In the genomic region with DNA sequence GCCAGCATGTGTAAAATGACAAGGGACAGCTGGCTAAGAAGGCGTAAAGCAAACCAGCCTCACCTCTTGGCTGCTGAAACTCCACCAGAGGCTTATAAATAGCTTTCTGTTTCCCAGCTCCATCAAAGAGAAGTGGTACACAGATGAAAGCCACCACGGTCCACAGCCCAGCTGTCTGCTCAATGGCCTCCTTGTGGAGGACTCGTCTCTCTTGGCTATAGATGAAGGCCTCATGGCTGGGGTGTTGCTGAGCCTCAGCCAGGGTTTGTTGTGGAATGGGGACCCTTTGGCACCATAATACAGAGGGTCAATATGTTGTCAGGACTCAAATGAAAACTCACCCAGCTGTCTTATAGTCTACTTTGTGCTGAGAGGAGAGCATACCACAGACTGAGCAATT, we compare ENCODE assay signal across 10 mouse cellular contexts.
DNase-seq lines count a peak whose midpoint lies in the region; ATAC-seq lines count a peak whose summit lies in the region.
"Had no signal": no experiment of that assay in that cellular context is flagged by ENCODE, and none has a peak within 500 bp of the region (broad histone marks: within the 10 kb centered on the region; RNA-seq: fewer than 3 reads in every experiment).

No protein-coding gene starts in this region.

- no peaks in the 10 kb centered on the region for H3K36me3 ChIP-seq in heart, embryonic 15.5 days
- no peaks in the 10 kb centered on the region for H3K36me3 ChIP-seq in midbrain, embryonic 11.5 days (ENCODE audit: control insufficient read depth, insufficient read depth, low read length)

- 27% methylated on average over 3 of the region's 3 CpGs for WGBS in heart, embryonic 15.5 days
- 77% methylated on average over 3 of the region's 3 CpGs for WGBS in midbrain, embryonic 11.5 days

- H3K4me1 ChIP-seq in heart, embryonic 15.5 days (replicated peaks), result no peaks in the 10 kb centered on the region
- peaks cover 6% of the 10 kb centered on the region; the same call in 1 of the 2 replicates for H3K4me1 ChIP-seq in midbrain, embryonic 11.5 days (ENCODE audit: control insufficient read depth, insufficient read depth, low read length)

- peak; percentile 43; the same call in 1 of the 2 replicates for ATAC-seq in heart, embryonic 15.5 days (replicated peaks; ENCODE audit: insufficient number of reproducible peaks, insufficient read depth, low FRiP score, low read depth)
- ATAC-seq in midbrain, embryonic 11.5 days (ENCODE audit: low FRiP score), result no peak

- DNase-seq in heart, adult 8-10 months (ENCODE audit: low spot score), result no peak
- peak; percentile 51 for DNase-seq in right cerebral cortex, adult 18-20 months
- DNase-seq in right cerebral cortex, postnatal 25 days, result no peak
- DNase-seq in left cerebral cortex, postnatal 36 days (ENCODE audit: low spot score in 2 of 2), result peak; percentile 25 to 41
- DNase-seq in telencephalon, adult 2 months (ENCODE audit: low read depth, low spot score), result peak; percentile 64
- DNase-seq in natural killer cell, adult 2 months (ENCODE audit: low spot score in 2 of 2), result no peak
- DNase-seq in midbrain, embryonic 11.5 days (ENCODE audit: low spot score, missing footprints), result no peak
- DNase-seq: adrenal gland, adult 2 months; liver had no signal

- no peak overlapping the region for H3K27ac ChIP-seq in heart, embryonic 15.5 days
- H3K27ac ChIP-seq in midbrain, embryonic 11.5 days (ENCODE audit: low read depth, low read length), result no peak overlapping the region

- H3K4me3 ChIP-seq in heart, embryonic 15.5 days, result no peak overlapping the region
- H3K4me3 ChIP-seq in midbrain, embryonic 11.5 days (ENCODE audit: low read depth, low read length), result no peak overlapping the region

- intact Hi-C loops in left cerebral cortex, postnatal 36 days (cut with DNase I), result no loop called here

- H3K9me3 ChIP-seq in heart, embryonic 15.5 days (replicated peaks), result no peaks in the 10 kb centered on the region
- H3K9me3 ChIP-seq in midbrain, embryonic 11.5 days (ENCODE audit: control insufficient read depth, low read length), result no peaks in the 10 kb centered on the region

- H3K4me2 ChIP-seq in heart, embryonic 15.5 days, result no peak overlapping the region
- H3K4me2 ChIP-seq in midbrain, embryonic 11.5 days, result no peak overlapping the region

- no peak overlapping the region for H3K9ac ChIP-seq in heart, embryonic 15.5 days
- no peak overlapping the region for H3K9ac ChIP-seq in midbrain, embryonic 11.5 days (ENCODE audit: low read length)

- H3K27me3 ChIP-seq in heart, embryonic 15.5 days, result no peaks in the 10 kb centered on the region
- H3K27me3 ChIP-seq in midbrain, embryonic 11.5 days (ENCODE audit: control insufficient read depth, insufficient read depth, low read length), result no peaks in the 10 kb centered on the region

Comparison
In these comparisons a context has a peak if more than half of its experiments do, and no peak if none do; other contexts are left out.
1. DNase-seq: peak in right cerebral cortex, adult 18-20 months (single experiment), left cerebral cortex, postnatal 36 days (2 of 2) and telencephalon, adult 2 months (single experiment); none in heart, adult 8-10 months (single experiment), right cerebral cortex, postnatal 25 days (single experiment), natural killer cell, adult 2 months (0 of 2) and midbrain, embryonic 11.5 days (single experiment).